Mouse (Mus musculus) lung, postnatal 0 days (tissue): ENCODE measurements around the gene Slc13a4. TPM values are rescaled to one million over a fixed set of nuclear protein-coding genes. Genes with fewer than 3 reads are reported as not detected.
A peak's percentile ranks its signal among the peaks of the same experiment; 100 is the strongest.

ENCODE experiments used
- ATAC-seq: fragments of 200-750 bp; cut with Nextera tagmentation; 2 replicates; pipeline ENCODE4 v1.8.0; 2017; ENCODE audit warnings: moderate library complexity
- DNase-seq: peaks from one replicate; pipeline ENCODE4 v3.0.0-alpha.2; 2016; ENCODE audit warnings: low spot score
- H3K27ac ChIP-seq: fragments of 300-500 bp; sonication (generic); 2 replicates; pipeline ENCODE4 v1.5.1; 2014; ENCODE audit warnings: antibody characterized with exemption, mild to moderate bottlenecking, low read length, mixed read lengths
- H3K27me3 ChIP-seq: fragments of 300-500 bp; sonication (generic); replicated peaks from 2 replicates; pipeline ENCODE4 v1.6.1; 2014; ENCODE audit warnings: low read length, mixed read lengths; ENCODE audit not compliant: insufficient read depth
- H3K36me3 ChIP-seq: fragments of 300-500 bp; sonication (generic); 2 replicates; pipeline ENCODE4 v1.6.1; 2014; ENCODE audit warnings: low read length, mixed read lengths; ENCODE audit not compliant: insufficient read depth
- H3K4me1 ChIP-seq: fragments of 300-500 bp; sonication (generic); 2 replicates; pipeline ENCODE4 v1.6.1; 2014; ENCODE audit warnings: antibody characterized with exemption, low read depth, low read length, mixed read lengths; ENCODE audit not compliant: insufficient read depth
- H3K4me2 ChIP-seq: fragments of 300-500 bp; sonication (generic); replicated peaks from 2 replicates; pipeline ENCODE4 v1.6.1; 2014; ENCODE audit warnings: low read depth, mild to moderate bottlenecking, low read length, moderate library complexity, mixed read lengths
- H3K4me3 ChIP-seq: fragments of 300-500 bp; sonication (generic); 2 replicates; pipeline ENCODE4 v1.5.1; 2014; ENCODE audit warnings: low read depth, low read length
- H3K9ac ChIP-seq: fragments of 300-500 bp; sonication (generic); replicated peaks from 2 replicates; pipeline ENCODE4 v1.6.1; 2014; ENCODE audit warnings: low read depth, mild to moderate bottlenecking
- H3K9me3 ChIP-seq: fragments of 300-500 bp; sonication (generic); 2 replicates; pipeline ENCODE4 v1.6.1; 2016; ENCODE audit warnings: low read length, mixed read lengths
- CTCF ChIP-seq: IDR thresholded peaks from 2 replicates; pipeline ENCODE4 v1.5.1; 2016; ENCODE audit warnings: antibody characterized with exemption, mild to moderate bottlenecking
- EP300 ChIP-seq: IDR thresholded peaks from 2 replicates; pipeline ENCODE4 v1.6.1; 2016; ENCODE audit warnings: antibody characterized with exemption, mild to moderate bottlenecking, control low read depth
- WGBS: fragments of 180-500 bp; shearing (Covaris S2); extraction: QIAGEN DNeasy Blood & Tissue Kit; methylation state at CpG from one replicate; pipeline ENCODE4 v1.1.7; 2014; 5-methylcytosine and 5-hydroxymethylcytosine counted together
- polyA plus RNA-seq: library from polyadenylated mRNA; unstranded; fragments of >200 nt; fragmentation: Nextera tagmentation; extraction: Ambion mirVana; gene quantifications from 2 replicates; pipeline ENCODE4 v1.2.1, GENCODE M21; 2015

Gene Slc13a4
- polyA plus RNA-seq, 1 experiment from 2014 or later = 1.0 TPM

- DNase-seq (no peak), ATAC-seq (no peak)
- no peaks in the 10 kb centered on the region for H3K36me3 ChIP-seq
- no peak overlapping the region for H3K9ac ChIP-seq
- no peak overlapping the region for H3K27ac ChIP-seq
- TF ChIP-seq EP300 (no peak), CTCF (no peak)
- WGBS = 40% methylated on average over 6 of the region's 6 CpGs
- H3K4me3 ChIP-seq = no peak overlapping the region
- no peaks in the 10 kb centered on the region for H3K9me3 ChIP-seq
- H3K27me3 ChIP-seq = no peaks in the 10 kb centered on the region
- no peak overlapping the region for H3K4me2 ChIP-seq
- no peaks in the 10 kb centered on the region for H3K4me1 ChIP-seq
Measured at GRCm38 (mm10) chr6:35330834-35331233, 22.9 kb upstream of the Slc13a4 start.

DNA sequence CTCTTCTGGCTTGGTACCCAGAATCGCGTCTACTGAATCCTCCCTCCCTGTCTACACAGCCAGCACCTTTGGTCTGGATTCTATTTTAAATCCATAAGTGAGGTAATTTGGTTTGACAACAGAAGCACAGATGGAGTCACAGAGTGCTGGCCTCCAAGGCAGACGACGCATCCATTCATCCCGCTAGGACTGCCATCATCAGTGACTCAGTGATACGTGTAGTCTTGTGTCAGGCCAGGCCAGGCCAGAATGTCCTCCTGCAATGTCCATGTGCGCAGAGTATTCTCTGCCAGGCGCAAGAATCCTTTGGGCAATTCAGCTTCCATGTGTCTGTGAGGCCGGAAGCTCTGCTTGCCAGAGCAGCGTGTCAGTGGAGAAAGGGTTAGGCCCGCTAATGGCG, 22.0 kb upstream of the Slc13a4 start:
- no peaks in the 10 kb centered on the region for H3K4me1 ChIP-seq
- no peak overlapping the region for H3K27ac ChIP-seq
- H3K9me3 ChIP-seq = no peaks in the 10 kb centered on the region
- no peak overlapping the region for H3K4me3 ChIP-seq
- no peak overlapping the region for H3K9ac ChIP-seq
- DNase-seq (no peak), ATAC-seq (no peak; the same call in 1 of the 2 replicates)
- WGBS = 95% methylated on average over 12 of the region's 12 CpGs
- no peak overlapping the region for H3K4me2 ChIP-seq
- no peaks in the 10 kb centered on the region for H3K36me3 ChIP-seq
- TF ChIP-seq CTCF = no peak
- TF ChIP-seq EP300 = no peak
- no peaks in the 10 kb centered on the region for H3K27me3 ChIP-seq

DNA sequence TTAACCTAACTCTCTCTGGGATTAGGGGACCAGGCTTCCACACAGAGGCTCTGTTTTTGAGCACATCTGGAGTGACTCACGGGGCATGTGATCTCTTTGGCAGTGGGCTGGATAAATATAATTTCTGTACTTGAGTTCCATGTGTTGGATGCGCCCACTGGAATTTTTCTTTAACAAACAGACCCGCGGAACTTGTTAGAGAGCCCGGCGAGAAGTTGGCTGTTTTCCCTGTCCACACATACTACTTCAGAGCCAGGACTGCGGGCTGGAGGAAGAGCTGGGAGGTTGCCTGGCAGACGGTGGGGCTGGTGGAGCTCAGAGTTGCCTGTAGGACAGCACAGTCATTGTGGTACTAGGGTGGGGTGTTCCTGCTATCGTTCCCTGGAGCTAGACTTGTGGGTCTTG, 18.2 kb upstream of the Slc13a4 start, which contains the start of gene Fam180a:
TSS of gene Fam180a (minus strand) at position 31 of the 405 bp plus-strand sequence.
- no peaks in the 10 kb centered on the region for H3K36me3 ChIP-seq
- H3K4me1 ChIP-seq = no peaks in the 10 kb centered on the region
- no peak within 1 kb of the TSS for H3K27ac ChIP-seq
- peak; percentile 73 for DNase-seq
- no peaks in the 10 kb centered on the region for H3K27me3 ChIP-seq
- H3K9ac ChIP-seq = no peak within 1 kb of the TSS
- TF ChIP-seq CTCF (no peak), EP300 (no peak)
- H3K4me3 ChIP-seq = no peak within 1 kb of the TSS; the same call in 1 of the 2 replicates
- H3K9me3 ChIP-seq = no peaks in the 10 kb centered on the region
- H3K4me2 ChIP-seq = no peak within 1 kb of the TSS
- ATAC-seq = peak; percentile 74
- 23% methylated on average over 9 of the region's 9 CpGs for WGBS

GRCm38 (mm10) chr6:35324306-35324705, 16.4 kb upstream of the Slc13a4 start:
- WGBS = 68% methylated on average over 9 of the region's 9 CpGs
- Histone ChIP-seq H3K4me2 (no peak overlapping the region), H3K9me3 (no peaks in the 10 kb centered on the region), H3K4me1 (no peaks in the 10 kb centered on the region), H3K4me3 (no peak overlapping the region), H3K27ac (no peak overlapping the region), H3K27me3 (no peaks in the 10 kb centered on the region), H3K9ac (no peak overlapping the region), H3K36me3 (no peaks in the 10 kb centered on the region)
- DNase-seq (no peak), ATAC-seq (no peak)
- TF ChIP-seq CTCF = no peak
- no peak for TF ChIP-seq EP300

DNA sequence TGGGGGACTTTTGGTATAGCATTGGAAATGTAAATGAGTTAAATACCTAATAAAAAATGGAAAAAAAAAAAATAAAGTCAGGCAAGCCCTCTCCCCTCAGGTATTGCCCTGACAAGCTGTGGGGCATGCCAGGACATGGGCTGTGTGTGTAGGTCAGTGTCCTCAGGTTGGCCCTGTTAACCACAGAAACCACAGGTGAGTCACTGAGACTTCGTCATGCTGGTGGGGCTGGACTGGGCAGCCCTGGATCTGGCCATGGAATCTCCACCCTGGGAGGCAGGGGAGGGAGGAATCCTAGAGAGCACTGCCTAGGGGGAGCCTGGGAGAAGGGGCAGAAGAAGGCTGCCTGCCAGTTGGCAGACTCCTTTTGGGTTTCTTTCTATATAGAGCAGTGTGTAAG, 15.1 kb upstream of the Slc13a4 start:
- H3K27ac ChIP-seq = no peak overlapping the region
- H3K36me3 ChIP-seq = no peaks in the 10 kb centered on the region
- DNase-seq (no peak), ATAC-seq (no peak)
- H3K27me3 ChIP-seq = no peaks in the 10 kb centered on the region
- H3K9ac ChIP-seq = no peak overlapping the region
- no peaks in the 10 kb centered on the region for H3K4me1 ChIP-seq
- no peak overlapping the region for H3K4me3 ChIP-seq
- WGBS = 73% methylated on average over 1 of the region's 1 CpGs
- TF ChIP-seq EP300 (no peak), CTCF (no peak)
- no peaks in the 10 kb centered on the region for H3K9me3 ChIP-seq
- no peak overlapping the region for H3K4me2 ChIP-seq

GRCm38 (mm10) chr6:35321105-35321504, 13.2 kb upstream of the Slc13a4 start:
- Histone ChIP-seq H3K4me3 (no peak overlapping the region), H3K4me2 (no peak overlapping the region), H3K36me3 (no peaks in the 10 kb centered on the region), H3K27ac (no peak overlapping the region), H3K27me3 (no peaks in the 10 kb centered on the region), H3K9me3 (no peaks in the 10 kb centered on the region), H3K4me1 (no peaks in the 10 kb centered on the region), H3K9ac (no peak overlapping the region)
- TF ChIP-seq EP300 = no peak
- TF ChIP-seq CTCF = no peak
- ATAC-seq (no peak), DNase-seq (no peak)
- 48% methylated on average over 4 of the region's 4 CpGs for WGBS

DNA sequence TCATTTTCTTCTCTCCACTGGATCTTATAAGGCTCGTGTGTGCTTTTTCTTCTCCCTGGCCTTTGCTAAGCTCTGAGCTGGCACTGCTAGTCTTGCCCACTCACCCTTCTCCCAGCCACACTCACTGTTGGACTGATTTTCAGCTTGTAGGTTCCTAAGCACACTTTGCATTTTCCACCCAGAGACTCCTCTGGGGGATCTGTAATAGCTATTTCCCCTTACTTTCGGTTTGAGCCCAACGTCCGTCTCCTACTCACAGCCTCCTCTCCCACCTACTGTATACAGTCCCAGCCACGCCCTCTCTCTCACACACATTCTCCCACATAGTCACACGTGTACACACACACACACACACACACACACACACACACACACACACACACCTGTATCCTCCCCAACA, 11.9 kb upstream of the Slc13a4 start:
- H3K27me3 ChIP-seq = no peaks in the 10 kb centered on the region
- 61% methylated on average over 6 of the region's 6 CpGs for WGBS
- H3K4me1 ChIP-seq = no peaks in the 10 kb centered on the region
- no peak overlapping the region for H3K4me2 ChIP-seq
- no peaks in the 10 kb centered on the region for H3K9me3 ChIP-seq
- TF ChIP-seq CTCF (no peak), EP300 (no peak)
- H3K27ac ChIP-seq = no peak overlapping the region
- no peak overlapping the region for H3K4me3 ChIP-seq
- ATAC-seq (no peak), DNase-seq (no peak)
- H3K9ac ChIP-seq = no peak overlapping the region
- no peaks in the 10 kb centered on the region for H3K36me3 ChIP-seq
